Mouse (Mus musculus): ENCODE measurements around the gene Kcnrg. TPM values are rescaled to one million over a fixed set of nuclear protein-coding genes. Genes with fewer than 3 reads are reported as not detected.
"Not testable (repeated sequence)": the region's sequence is repeated elsewhere in the genome, so short reads cannot be mapped to it uniquely, and the experiment has no call there.

Kcnrg gene
- polyA plus RNA-seq (2016; fragmentation: Nextera tagmentation; extraction: Ambion mirVana): 0.41 and 0.42 TPM in 2 replicates

DNA sequence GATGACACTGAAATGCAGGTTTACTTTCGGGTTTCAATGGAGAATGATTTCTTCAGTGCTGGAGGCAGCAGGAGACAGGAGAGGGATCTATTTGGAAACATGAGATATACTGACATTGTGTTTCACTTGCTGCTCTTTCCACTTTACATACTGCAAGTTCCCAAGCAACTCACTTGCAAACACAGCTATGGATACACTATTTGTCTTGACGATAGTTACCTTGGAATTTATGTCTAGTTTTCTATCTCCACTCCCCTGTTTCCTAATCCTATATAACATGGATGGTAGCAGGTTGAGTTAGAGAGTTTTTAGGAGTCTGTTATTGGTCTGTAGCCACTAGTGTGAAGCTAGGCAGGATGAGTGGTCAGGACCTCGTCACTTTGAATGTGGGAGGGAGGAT, at the start of gene Kcnrg:
Gene Kcnrg (plus strand): TSS at position 301 of the 400 bp plus-strand sequence.
- Histone ChIP-seq H3K9ac (no peak within 1 kb of the TSS), H3K4me3 (no peak within 1 kb of the TSS), H3K4me2 (no peak within 1 kb of the TSS), H3K4me1 (0 out of 2 replicates have a peak, but pooled peaks cover 9% of the 10 kb centered on the region), H3K27me3 (replicated peaks) (no peaks in the 10 kb centered on the region), H3K36me3 (peaks cover 36% of the 10 kb centered on the region), H3K27ac (no peak within 1 kb of the TSS), H3K9me3 (replicated peaks) (no peaks in the 10 kb centered on the region)
- no peak for ATAC-seq
- WGBS (ENCODE audit: insufficient replicate concordance): 74% methylated on average over 3 of the region's 3 CpGs

DNA sequence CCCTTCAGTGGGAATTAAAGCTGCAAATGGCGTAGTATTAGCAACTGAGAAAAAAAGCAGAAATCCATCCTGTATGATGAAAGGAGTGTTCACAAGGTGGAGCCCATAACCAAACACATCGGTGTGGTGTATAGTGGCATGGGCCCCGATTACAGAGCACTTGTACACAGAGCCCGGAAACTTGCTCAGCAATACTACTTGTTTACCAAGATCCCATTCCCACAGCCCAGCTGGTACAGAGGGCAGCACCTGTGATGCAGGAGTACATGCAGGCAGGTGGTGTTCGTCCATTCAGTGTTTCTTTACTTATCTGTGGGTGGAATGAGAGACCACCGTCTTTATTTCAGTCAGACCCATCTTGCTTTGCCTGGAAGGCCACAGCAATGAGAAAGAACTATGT, 48.4 kb upstream of the Kcnrg start:
- peaks cover 5% of the 10 kb centered on the region; the same call in 1 of the 2 replicates for H3K9me3 ChIP-seq (replicated peaks)
- no peak for ATAC-seq
- H3K27ac ChIP-seq: no peak overlapping the region
- H3K27me3 ChIP-seq (replicated peaks): 0 out of 2 replicates have a peak, but pooled peaks cover 4% of the 10 kb centered on the region
- H3K4me1 ChIP-seq: peaks cover 27% of the 10 kb centered on the region
- 71% methylated on average over 6 of the region's 6 CpGs for WGBS (ENCODE audit: insufficient replicate concordance)
- H3K4me2 ChIP-seq: no peak overlapping the region
- no peak overlapping the region for H3K9ac ChIP-seq
- no peak overlapping the region for H3K4me3 ChIP-seq
- H3K36me3 ChIP-seq: no peaks in the 10 kb centered on the region

DNA sequence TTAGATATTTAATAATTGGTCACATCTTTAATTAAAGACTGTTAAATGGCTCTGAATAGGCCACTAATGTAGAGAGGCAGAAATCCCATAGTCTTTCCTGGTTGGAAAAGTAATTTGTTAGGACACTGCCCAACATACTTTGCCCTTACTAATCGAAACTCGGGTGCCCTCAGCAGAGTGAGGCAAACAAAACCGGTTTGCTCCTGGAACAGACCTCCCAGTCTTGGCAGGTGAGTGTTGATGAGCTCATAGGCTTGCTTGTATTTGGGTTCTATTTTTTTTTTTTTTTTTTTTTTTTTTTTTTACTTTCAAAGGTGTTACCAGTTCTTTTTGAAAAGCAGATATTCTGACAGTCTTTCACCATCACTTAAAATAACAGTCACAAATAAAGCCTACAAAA, 47.4 kb upstream of the Kcnrg start:
- no peak overlapping the region for H3K4me3 ChIP-seq
- H3K4me2 ChIP-seq: no peak overlapping the region
- no peaks in the 10 kb centered on the region for H3K36me3 ChIP-seq
- 0 out of 2 replicates have a peak, but pooled peaks cover 4% of the 10 kb centered on the region for H3K27me3 ChIP-seq (replicated peaks)
- H3K27ac ChIP-seq: no peak overlapping the region
- no peak overlapping the region for H3K9ac ChIP-seq
- WGBS (ENCODE audit: insufficient replicate concordance): 56% methylated on average over 3 of the region's 3 CpGs
- H3K9me3 ChIP-seq (replicated peaks): peaks cover 5% of the 10 kb centered on the region; the same call in 1 of the 2 replicates
- H3K4me1 ChIP-seq: peaks cover 19% of the 10 kb centered on the region
- no peak for ATAC-seq

DNA sequence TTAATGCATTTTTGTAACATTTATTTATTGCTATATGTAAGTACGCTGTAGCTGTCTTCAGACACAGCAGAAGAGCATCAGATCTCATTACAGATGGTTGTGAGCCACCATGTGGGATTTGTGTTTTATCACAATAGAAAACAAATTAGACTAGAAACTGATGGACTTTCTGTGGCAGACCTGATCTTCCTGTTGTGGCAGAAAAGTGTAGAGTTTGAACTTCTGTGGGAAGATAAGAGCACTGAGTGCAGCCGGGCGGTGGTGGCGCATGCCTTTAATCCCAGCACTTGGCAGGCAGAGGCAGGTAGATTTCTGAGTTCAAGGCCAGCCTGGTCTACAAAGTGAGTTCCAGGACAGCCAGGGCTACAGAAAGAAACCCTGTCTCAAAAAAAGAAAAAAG, 41.0 kb upstream of the Kcnrg start:
- not testable (repeated sequence) for H3K4me3 ChIP-seq; H3K9me3 ChIP-seq (replicated peaks); ATAC-seq; H3K9ac ChIP-seq; H3K27me3 ChIP-seq (replicated peaks); H3K27ac ChIP-seq; H3K36me3 ChIP-seq; H3K4me2 ChIP-seq; H3K4me1 ChIP-seq
- WGBS (ENCODE audit: insufficient replicate concordance): 30% methylated on average over 4 of the region's 4 CpGs

DNA sequence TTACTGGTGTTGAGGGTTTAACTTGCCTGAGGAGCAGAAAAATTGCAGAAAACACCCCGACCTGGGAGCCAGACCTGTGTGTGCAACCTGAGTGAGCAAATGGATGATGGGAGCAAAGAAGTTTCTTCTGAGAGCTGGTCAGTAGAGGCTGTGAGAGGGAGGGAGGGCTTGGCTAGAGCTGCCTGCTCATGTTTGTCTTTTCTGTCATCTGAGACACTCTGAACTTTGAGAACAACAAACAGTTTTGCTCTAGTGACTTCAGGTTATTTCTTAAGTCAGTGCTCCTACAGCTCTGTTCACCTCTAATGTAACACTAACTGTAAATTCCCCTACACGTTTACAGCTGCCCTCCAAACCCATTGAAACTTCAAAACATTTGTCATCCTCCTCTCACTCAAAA, 37.9 kb upstream of the Kcnrg start:
- ATAC-seq: no peak

DNA sequence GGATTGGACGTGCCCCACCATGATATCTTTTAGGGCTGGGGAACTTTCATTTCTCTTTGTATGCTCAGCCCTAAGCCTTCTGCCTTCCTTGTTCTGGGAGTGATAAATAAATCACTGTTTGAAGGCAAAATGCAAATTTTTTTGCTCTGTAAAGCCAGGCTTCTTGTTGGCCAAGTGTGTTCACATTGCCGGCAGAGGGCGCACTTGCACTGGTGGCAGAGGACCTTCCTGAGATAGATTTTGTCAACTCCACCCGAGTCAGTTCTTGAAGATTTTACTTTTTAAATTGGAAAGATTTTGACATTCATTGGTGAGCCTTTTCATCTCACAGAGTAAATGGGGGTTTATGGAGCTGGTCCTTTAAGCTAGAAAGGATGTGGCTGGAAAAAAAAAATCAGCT, 35.9 kb upstream of the Kcnrg start:
- H3K27ac ChIP-seq: no peak overlapping the region
- no peaks in the 10 kb centered on the region for H3K4me1 ChIP-seq
- H3K4me3 ChIP-seq: no peak overlapping the region
- H3K4me2 ChIP-seq: no peak overlapping the region; the same call in 1 of the 2 replicates
- no peaks in the 10 kb centered on the region for H3K27me3 ChIP-seq (replicated peaks)
- no peak for ATAC-seq
- no peaks in the 10 kb centered on the region for H3K9me3 ChIP-seq (replicated peaks)
- 11% methylated on average over 4 of the region's 4 CpGs for whole genome bisulfite sequencing (ENCODE audit: insufficient replicate concordance)
- H3K36me3 ChIP-seq: no peaks in the 10 kb centered on the region
- H3K9ac ChIP-seq: no peak overlapping the region

More for the DNA sequence above, 37.9 kb upstream of the Kcnrg start:
- Histone ChIP-seq H3K4me2 (no peak overlapping the region), H3K4me3 (no peak overlapping the region), H3K36me3 (no peaks in the 10 kb centered on the region), H3K27ac (no peak overlapping the region), H3K9ac (no peak overlapping the region), H3K27me3 (replicated peaks) (no peaks in the 10 kb centered on the region), H3K4me1 (no peaks in the 10 kb centered on the region), H3K9me3 (replicated peaks) (no peaks in the 10 kb centered on the region)
- WGBS (ENCODE audit: insufficient replicate concordance): 37% methylated on average over 2 of the region's 2 CpGs

DNA sequence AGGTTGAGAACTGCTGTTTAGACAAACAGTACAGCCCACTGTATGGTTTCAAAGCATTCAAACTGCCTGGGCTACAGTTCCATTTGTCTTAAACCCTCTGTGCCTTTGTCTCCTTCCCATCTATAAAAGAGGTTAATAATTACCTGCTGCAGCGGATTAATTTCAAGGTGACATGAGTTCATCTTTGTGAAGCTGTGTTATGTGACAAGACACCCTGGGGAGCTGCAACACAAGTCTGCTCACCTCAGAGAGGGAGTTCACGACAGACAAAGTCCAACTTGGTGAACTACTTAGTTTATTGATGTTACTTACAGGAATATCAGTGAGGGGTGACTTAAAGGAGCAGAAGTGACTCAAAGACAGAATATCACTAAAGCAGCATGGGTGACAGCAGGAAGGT, 35.1 kb upstream of the Kcnrg start:
- no peaks in the 10 kb centered on the region for H3K27me3 ChIP-seq (replicated peaks)
- no peaks in the 10 kb centered on the region for H3K9me3 ChIP-seq (replicated peaks)
- no peak overlapping the region for H3K4me3 ChIP-seq
- WGBS (ENCODE audit: insufficient replicate concordance): 67% methylated on average over 2 of the region's 2 CpGs
- no peaks in the 10 kb centered on the region for H3K4me1 ChIP-seq
- H3K4me2 ChIP-seq: no peak overlapping the region
- ATAC-seq: no peak
- H3K27ac ChIP-seq: no peak overlapping the region
- H3K36me3 ChIP-seq: no peaks in the 10 kb centered on the region
- H3K9ac ChIP-seq: no peak overlapping the region

DNA sequence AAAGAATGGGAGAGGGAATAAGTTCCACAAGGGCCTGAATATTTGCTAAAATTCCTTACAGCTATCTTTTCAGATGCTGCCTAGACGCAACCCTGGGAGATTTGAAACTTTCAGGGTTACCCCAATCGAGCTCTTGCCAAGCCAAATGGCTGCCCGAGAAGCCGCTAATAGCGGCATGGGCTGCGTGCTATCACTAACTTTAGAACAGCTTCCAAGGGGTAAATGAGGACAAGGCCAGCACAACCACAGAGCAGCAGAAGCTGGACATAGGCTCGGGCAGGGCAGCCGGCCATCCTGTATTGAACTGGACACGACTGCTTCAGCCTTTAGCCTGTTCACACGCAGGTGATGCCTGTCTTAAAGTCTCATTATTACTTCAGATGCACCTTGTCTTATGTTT, 32.2 kb upstream of the Kcnrg start:
- H3K4me1 ChIP-seq: no peaks in the 10 kb centered on the region
- no peaks in the 10 kb centered on the region for H3K9me3 ChIP-seq (replicated peaks)
- ATAC-seq: no peak
- H3K9ac ChIP-seq: no peak overlapping the region
- H3K4me2 ChIP-seq: no peak overlapping the region
- WGBS (ENCODE audit: insufficient replicate concordance): 77% methylated on average over 10 of the region's 10 CpGs
- no peak overlapping the region for H3K27ac ChIP-seq
- H3K27me3 ChIP-seq (replicated peaks): no peaks in the 10 kb centered on the region
- no peak overlapping the region for H3K4me3 ChIP-seq
- no peaks in the 10 kb centered on the region for H3K36me3 ChIP-seq

DNA sequence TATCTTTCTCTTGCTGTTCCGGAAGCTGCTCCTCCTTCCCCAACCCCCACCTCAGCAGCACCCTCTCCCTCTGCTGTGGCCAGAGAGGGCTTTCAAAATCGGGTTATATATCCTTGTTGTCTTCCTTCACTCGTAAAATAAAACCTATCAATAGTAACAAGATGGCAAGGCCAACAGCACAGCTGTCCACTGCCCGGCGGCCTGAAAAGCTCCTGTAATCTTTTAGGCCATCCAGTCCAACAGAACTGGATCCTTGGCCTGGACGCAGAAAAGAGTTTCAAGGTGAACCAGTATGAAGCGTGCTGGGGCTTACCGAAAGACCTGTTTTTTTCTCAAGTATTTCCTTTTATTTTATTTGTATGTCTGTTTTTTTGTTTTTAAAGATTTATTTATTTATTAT, 31.3 kb upstream of the Kcnrg start:
- Histone ChIP-seq H3K9me3 (replicated peaks) (no peaks in the 10 kb centered on the region), H3K27ac (no peak overlapping the region), H3K36me3 (no peaks in the 10 kb centered on the region), H3K9ac (no peak overlapping the region), H3K4me2 (no peak overlapping the region), H3K4me1 (no peaks in the 10 kb centered on the region), H3K4me3 (no peak overlapping the region), H3K27me3 (replicated peaks) (no peaks in the 10 kb centered on the region)
- ATAC-seq: no peak
- WGBS (ENCODE audit: insufficient replicate concordance): 70% methylated on average over 8 of the region's 8 CpGs

DNA sequence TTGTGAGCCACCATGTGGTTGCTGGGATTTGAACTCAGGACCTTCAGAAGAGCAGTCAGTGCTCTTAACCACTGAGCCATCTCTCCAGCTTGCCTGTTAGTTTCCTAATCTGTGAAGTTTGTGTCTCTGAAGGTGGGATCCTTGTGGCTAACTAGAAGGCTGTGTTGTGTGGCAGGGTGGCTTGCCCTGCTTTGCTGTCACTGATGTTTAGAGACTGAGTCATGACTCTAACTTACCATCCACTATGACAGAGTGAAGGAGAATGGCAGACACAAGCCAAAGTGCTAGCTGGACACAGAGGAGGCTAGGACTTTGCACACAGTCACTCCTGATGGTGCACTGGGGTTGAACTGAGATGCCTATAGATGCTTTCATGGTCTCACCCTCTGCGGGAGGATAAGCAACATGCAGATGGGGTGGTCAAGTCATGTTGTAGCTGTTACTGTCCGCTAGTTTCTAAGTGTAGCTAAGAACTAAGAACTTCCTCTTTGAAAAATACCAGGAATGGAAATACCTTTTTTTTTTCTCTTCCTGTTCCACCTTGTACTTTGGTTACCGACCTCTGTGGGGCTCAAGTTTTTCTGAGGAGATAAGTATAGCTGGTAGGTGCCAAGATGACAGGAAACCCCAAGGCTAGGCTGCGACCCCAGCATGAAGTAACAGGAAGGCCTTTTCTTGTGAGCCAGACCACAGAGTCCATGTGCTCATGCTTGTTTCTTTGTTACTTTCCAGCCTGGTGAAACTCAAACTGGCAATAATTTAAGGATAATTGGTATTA, 17.8 kb upstream of the Kcnrg start:
- no peaks in the 10 kb centered on the region for H3K9me3 ChIP-seq (replicated peaks)
- no peak overlapping the region for H3K4me2 ChIP-seq
- ATAC-seq: no peak
- no peak overlapping the region for H3K4me3 ChIP-seq
- H3K27me3 ChIP-seq (replicated peaks): no peaks in the 10 kb centered on the region
- H3K4me1 ChIP-seq: no peaks in the 10 kb centered on the region
- no peaks in the 10 kb centered on the region for H3K36me3 ChIP-seq
- no peak overlapping the region for H3K27ac ChIP-seq
- no peak overlapping the region for H3K9ac ChIP-seq
- 27% methylated on average over 4 of the region's 4 CpGs for WGBS (ENCODE audit: insufficient replicate concordance)

DNA sequence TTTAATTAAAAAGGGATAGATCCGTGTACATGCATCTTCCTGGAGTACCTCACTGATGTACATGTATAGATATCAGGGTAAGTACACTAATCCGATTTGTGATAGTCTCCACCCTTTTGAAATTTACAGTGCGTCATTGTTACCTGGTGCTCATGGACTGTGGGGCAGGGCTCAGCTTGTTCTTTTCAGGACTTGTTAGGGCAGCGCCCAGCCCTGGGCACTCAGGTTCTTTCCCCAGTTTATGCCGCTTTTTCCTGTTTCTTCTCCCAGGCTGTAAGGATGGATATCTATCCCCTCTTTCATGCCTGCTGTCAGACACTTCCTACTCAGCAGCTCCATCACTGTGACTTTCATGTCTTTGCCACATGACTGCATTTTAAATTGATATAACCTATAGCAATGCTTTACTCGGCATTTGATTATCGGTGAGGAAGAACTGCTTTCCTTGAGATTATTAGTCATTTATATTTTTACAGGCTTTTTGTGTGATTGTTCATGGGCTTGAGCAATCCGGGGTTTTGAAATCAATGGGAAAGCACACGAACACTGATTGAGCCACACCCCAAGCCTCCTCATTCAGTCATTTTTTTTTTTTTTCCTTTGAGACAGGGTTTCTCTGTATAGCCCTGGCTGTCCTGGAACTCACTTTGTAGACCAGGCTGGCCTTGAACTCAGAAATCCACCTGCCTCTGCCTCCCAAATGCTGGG, 10.4 kb upstream of the Kcnrg start:
- WGBS (ENCODE audit: insufficient replicate concordance): 79% methylated on average over 9 of the region's 9 CpGs

DNA sequence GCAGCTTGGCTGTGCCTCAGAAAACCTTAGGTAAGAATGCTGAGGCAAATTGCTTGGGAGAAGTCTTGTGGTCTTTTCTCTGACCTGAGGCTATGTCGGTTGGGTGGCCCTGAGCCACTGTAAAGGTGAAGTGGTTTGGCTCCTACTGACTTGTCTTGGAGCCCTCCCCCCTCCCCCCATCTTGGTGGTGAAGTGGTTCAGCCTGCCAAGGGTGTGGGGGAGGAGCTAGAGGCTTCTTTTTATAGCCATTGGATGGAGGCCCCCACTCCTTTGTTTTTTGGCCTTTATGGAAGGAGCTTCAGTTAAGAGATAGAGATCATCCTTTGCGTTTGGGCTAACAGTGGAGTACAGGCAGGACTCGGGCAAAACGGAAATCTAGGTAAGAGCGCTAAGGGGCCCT, 9.3 kb upstream of the Kcnrg start, which contains the start of gene Trim13:
Gene Trim13 (plus strand): TSS at position 280 of the 400 bp plus-strand sequence.
- 11% methylated on average over 5 of the region's 5 CpGs for WGBS (ENCODE audit: insufficient replicate concordance)
- Histone ChIP-seq H3K27me3 (replicated peaks) (no peaks in the 10 kb centered on the region), H3K4me3 (peak within 1 kb of the TSS; percentile 84), H3K4me2 (peak within 1 kb of the TSS; percentile 77), H3K9ac (peak within 1 kb of the TSS; percentile 90; the same call in 1 of the 2 replicates), H3K4me1 (peaks cover 33% of the 10 kb centered on the region), H3K9me3 (replicated peaks) (no peaks in the 10 kb centered on the region), H3K36me3 (peaks cover 9% of the 10 kb centered on the region), H3K27ac (peak within 1 kb of the TSS; percentile 84)
- peak; percentile 42 for ATAC-seq

More for the DNA sequence above, 10.4 kb upstream of the Kcnrg start:
- Histone ChIP-seq H3K27ac (no peak overlapping the region), H3K9me3 (replicated peaks) (no peaks in the 10 kb centered on the region), H3K27me3 (replicated peaks) (no peaks in the 10 kb centered on the region), H3K36me3 (peaks cover 7% of the 10 kb centered on the region), H3K9ac (no peak overlapping the region), H3K4me1 (peaks cover 31% of the 10 kb centered on the region), H3K4me3 (no peak overlapping the region), H3K4me2 (no peak overlapping the region)
- ATAC-seq: no peak

Measured in liver, embryonic 12.5 days (tissue).